Mouse (Mus musculus) heart, postnatal 4 days (tissue): Measurements from ENCODE around the gene Cacna1i. TPM values are rescaled to one million over a fixed set of nuclear protein-coding genes. Genes with fewer than 3 reads are reported as not detected.

Experiments
- DNase-seq: peaks from one replicate; pipeline ENCODE4 v3.0.0; 2021
- total RNA-seq, 2 experiments: library from RNA; stranded (reverse); gene quantifications; 2 replicates each; pipeline ENCODE4 v1.2.3; 2021

Cacna1i gene
- total RNA-seq, 2 experiments from 2014 or later = 0.05 TPM; not detected in 1

GRCm38 (mm10) chr15:80277107-80277506 lies 9.9 kb upstream of the Cacna1i start:
- DNase-seq = no peak

GRCm38 (mm10) chr15:80277625-80278024 lies 9.4 kb upstream of the Cacna1i start:
- DNase-seq = peak; percentile 85

GRCm38 (mm10) chr15:80278121-80278759 lies 8.8 kb upstream of the Cacna1i start:
- no peak for DNase-seq

GRCm38 (mm10) chr15:80279053-80279452 lies 8.0 kb upstream of the Cacna1i start:
- DNase-seq = no peak

GRCm38 (mm10) chr15:80280646-80281045 lies 6.4 kb upstream of the Cacna1i start:
- peak; percentile 40 for DNase-seq

- no peak for DNase-seq
Observed at GRCm38 (mm10) chr15:80288036-80288435, 998 bp downstream of the Cacna1i start.

GRCm38 (mm10) chr15:80289436-80289835 lies 2.4 kb downstream of the Cacna1i start:
- peak; percentile 72 for DNase-seq

- DNase-seq = no peak
Observed at GRCm38 (mm10) chr15:80297146-80297545, 10.1 kb downstream of the Cacna1i start.

GRCm38 (mm10) chr15:80303779-80304178 lies 16.7 kb downstream of the Cacna1i start:
- no peak for DNase-seq

GRCm38 (mm10) chr15:80304188-80304587 lies 17.1 kb downstream of the Cacna1i start:
- DNase-seq = no peak

- DNase-seq = no peak
Observed at GRCm38 (mm10) chr15:80306146-80306545, 19.1 kb downstream of the Cacna1i start.

GRCm38 (mm10) chr15:80314731-80315130 lies 27.7 kb downstream of the Cacna1i start:
- no peak for DNase-seq

- peak; percentile 46 for DNase-seq
Observed at GRCm38 (mm10) chr15:80316966-80317634, 30.1 kb downstream of the Cacna1i start.

- DNase-seq = no peak
Observed at GRCm38 (mm10) chr15:80317841-80318530, 30.9 kb downstream of the Cacna1i start.

- DNase-seq = no peak
Observed at GRCm38 (mm10) chr15:80318543-80319255, 31.7 kb downstream of the Cacna1i start.

GRCm38 (mm10) chr15:80319315-80319714 lies 32.3 kb downstream of the Cacna1i start:
- no peak for DNase-seq

GRCm38 (mm10) chr15:80319921-80320320 lies 32.9 kb downstream of the Cacna1i start:
- no peak for DNase-seq

GRCm38 (mm10) chr15:80325207-80325606 lies 38.2 kb downstream of the Cacna1i start:
- DNase-seq = no peak

- DNase-seq = no peak
Observed at GRCm38 (mm10) chr15:80325756-80326155, 38.7 kb downstream of the Cacna1i start.

- DNase-seq = no peak
Observed at GRCm38 (mm10) chr15:80326947-80327346, 39.9 kb downstream of the Cacna1i start.

- no peak for DNase-seq
Observed at GRCm38 (mm10) chr15:80327743-80328540, 40.9 kb downstream of the Cacna1i start.

- no peak for DNase-seq
Observed at GRCm38 (mm10) chr15:80330276-80330675, 43.2 kb downstream of the Cacna1i start.
